Mouse (Mus musculus) CD4-positive, CD25-positive, alpha-beta regulatory T cell, adult 4 months (primary cell): ENCODE data around the gene Trappc10. TPM values are rescaled to one million over a fixed set of nuclear protein-coding genes. Genes with fewer than 3 reads are reported as not detected.

ENCODE experiments used
- ATAC-seq: one replicate; pipeline ENCODE4 v1.8.0; 2017
- polyA plus RNA-seq, 2 experiments: library from polyadenylated mRNA; unstranded; fragments of 100-300 nt; shearing (Covaris generic); gene quantifications; one replicate each; pipeline ENCODE4 v1.2.1; 2017

Trappc10 gene
- polyA plus RNA-seq, 2 experiments from 2014 or later = 4.9 to 9.0 TPM

DNA sequence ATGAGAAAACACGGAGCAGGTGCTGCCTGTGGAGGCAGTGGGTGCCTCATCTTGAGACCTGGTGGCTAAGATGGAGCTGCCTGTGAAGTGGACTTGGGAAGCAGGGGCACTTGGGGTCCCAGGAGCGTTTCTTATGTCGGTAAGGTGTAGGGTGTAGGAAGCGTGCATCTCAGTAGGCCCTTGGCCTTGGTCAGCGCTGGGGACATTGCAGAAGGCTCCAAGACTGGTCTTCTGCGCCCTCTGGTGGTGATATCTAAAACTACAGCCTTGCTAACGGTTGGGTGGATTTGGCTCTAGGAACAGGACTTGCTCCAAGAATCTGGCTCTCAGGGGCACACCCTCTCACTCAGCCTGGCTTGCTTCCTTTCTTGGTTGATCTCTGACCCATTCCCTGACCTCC lies 84.5 kb downstream of the Trappc10 start:
- ATAC-seq = peak; percentile 45

DNA sequence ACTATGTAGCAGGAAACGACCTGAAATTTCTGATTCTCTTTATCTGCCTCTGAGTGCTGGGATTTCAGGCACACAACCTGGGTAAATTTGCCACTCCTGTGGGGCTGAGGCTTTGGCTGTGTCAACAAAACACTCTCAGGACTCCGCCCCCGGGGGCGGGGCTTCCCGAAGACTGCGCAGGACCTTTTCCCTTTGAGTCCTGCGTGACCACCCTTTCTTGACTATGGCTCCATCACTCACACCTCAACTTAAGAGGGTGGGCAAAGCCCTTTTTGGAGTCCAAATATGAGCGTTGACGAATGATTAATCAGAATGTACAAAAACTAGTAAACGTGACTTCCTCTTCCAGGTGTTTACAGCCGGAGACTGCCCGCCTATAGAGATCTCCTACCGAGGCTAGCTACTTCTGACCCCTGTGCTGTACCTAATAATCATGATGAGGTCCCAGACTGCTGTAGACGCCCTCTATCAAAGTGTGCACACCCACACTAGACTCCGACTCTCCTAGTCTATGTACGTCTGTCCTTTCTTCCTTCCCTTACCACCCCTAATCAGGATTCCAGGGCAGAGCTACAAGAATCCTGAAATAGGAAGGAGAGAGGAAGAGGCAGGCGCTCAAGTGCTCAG lies 85.1 kb downstream of the Trappc10 start:
- peak; percentile 58 for ATAC-seq

DNA sequence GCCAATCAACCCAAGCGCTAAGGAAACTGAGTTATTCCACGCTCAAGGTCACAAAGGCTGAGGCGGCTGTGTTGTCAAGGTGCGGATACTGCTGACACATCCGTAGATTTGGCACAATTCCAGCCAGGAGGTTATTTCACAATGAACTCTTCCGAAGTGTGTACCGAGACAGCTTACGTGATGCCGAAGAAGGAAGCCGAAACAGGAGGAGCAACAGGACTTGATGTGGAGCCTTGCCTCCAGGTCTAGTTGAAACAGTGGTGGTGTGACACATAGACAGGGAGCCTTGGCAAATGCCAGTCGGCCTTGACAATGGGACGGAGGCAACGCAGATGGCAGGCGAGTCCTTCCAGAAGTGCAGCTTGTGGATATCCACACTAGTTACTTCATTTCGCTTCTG lies 86.4 kb downstream of the Trappc10 start:
- no peak for ATAC-seq

DNA sequence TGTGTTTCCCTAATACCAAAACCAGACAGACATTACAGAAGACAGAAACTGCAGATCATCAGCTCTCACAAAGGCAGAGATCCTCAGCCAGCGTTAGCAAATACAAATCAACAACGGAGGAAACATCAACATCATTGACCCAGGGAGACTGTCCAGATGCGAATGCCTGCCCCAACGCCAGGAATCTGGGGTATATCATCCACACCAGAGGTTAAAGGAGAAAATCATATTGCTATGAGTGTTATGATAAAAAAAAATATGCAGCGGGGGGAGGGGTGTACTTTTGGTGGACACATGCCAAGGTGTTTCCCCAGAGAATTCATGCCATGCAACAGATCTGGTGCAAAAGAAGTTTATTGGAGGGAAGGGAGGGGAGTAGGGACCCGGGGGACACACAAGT lies 87.5 kb downstream of the Trappc10 start:
- ATAC-seq = no peak

DNA sequence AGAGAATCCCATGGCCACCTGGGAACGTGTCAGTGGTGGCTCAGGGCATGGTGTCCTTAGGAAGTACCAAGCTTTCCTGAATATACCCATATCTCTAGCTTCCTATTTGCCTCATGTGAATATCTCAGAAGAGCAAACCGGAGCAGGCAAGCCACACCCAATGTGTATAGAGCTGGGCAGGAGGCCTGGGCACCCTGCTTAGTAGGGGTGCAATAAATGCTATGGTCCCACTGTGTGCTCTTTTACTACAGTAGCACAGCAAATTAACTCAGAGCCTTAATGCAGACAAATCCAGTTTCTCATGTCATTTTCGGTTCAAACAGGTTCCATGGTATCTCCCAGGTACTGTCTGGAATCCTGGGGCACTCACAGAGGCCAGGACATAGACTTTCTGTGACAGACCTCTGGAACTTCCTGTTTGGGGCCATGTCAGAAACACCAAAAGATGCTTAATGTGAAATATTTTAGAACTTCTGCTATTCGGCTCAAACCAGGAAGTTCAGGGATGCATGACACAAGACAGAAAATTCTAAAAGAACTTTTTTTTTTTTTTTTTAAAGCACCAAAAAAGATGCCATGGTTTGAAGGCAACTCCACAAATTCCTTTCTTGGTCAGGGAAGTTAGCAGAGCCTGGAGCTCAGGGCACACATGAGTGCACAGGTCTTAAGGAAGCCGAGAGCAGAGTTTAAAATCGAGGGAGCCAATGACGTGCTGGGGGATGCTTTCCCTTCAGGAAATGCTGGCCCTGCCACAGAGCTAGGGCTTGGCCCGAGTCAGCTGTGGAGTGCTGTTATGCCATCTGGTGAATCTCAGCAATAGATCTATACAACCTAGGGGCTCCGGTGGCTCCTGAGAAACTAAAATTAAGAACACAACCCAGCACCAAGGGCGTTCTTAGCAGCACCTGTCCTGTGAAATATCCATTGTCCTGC lies 95.3 kb downstream of the Trappc10 start:
- no peak for ATAC-seq

DNA sequence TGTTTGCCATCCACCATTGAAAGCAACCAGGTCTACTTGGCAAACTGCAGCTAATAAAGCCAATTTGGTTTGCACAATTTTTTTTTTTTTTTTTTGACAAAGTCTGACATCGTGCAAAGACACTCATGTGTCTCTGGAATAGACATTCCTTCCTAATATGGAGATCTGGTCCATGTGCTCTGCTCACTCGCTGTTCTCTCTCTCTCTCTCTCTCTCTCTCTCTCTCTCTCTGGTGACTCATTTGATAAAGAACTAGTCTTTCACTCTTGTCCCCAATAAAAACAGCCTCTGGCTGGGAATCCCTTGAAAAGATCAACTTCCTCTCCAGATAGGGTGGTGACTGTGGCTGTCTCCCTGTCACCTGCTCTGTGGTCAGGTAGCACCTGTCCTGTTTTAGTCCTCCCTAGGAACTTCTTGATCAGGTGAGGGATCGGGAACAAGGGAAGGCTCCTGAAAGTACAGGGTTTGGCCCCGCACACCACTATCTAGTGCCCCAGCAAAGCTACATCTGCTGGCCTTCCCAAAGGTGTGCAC lies 96.5 kb downstream of the Trappc10 start:
- no peak for ATAC-seq

DNA sequence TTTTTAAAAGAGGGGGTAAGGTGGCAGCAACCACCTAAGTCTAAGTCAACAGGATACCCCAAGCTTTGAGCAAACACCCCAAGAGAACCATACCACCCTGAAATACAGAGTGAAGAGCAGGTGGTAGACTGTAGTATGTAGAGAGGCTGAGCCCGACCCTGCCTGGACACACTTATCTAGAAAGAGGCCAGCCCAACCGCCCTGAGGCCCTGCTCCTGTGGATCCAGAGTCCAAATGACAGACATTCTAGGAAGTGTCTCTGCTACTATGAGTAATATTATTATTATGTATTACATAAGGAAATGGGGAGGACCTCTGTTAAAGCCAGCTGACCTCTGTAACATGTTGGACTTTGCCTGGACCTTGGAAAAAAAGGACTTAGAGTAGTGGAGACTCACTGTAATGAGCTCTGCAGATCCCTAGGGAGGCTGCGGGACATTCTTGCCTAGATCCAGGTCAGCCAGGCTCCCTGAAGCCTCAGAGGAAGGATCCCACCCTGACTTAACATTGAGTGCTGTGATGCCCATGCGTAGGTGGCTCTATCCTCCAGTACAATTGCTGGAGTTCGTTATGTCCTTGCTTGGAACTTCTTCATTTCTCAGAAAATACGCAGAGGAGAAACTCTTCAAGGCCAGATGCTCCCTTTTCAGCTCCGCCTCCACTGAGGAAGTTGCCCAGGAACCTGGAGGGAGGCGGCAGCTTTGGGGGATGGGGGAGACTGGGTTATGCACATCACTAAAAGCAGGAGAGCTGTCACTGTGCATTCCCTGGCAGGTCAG lies 100.5 kb downstream of the Trappc10 start:
- ATAC-seq = no peak

DNA sequence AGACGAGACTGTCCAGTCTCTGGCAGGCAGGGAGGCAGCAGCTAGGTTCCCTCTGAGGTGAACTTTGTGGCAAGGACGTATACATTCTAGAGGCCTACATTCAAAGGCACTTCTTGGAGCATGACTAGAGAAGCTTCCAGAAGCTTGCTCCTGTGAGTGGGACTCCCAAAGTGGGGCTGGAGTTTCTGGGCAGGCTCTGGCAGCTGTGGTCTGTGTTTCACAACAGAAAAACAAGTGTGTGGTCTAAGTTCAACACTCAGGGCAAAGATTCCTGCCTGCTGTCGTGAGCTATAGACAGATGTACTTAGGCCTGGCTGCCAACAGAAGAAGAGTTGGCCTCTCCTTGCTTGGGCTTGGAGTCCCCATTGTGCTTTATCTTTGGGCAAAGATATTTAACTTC lies 103.6 kb downstream of the Trappc10 start:
- ATAC-seq = no peak

DNA sequence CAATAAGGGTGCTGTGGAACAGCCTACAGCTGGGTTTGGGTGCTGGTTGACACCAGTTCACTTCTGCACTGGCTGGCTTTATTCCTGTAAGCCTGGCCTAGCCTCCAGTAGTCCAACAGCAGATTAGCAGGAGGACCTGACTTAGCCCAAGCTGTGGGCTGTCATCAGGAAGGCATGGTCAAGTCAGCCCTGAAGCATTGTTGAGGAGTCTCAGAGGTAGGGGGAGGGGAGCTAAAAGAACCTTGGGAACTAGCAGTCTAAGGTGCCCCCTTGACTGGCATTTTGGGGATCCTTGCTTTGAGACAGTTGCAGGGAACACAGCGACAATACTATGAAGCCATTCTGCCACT lies 104.2 kb downstream of the Trappc10 start:
- ATAC-seq = no peak

DNA sequence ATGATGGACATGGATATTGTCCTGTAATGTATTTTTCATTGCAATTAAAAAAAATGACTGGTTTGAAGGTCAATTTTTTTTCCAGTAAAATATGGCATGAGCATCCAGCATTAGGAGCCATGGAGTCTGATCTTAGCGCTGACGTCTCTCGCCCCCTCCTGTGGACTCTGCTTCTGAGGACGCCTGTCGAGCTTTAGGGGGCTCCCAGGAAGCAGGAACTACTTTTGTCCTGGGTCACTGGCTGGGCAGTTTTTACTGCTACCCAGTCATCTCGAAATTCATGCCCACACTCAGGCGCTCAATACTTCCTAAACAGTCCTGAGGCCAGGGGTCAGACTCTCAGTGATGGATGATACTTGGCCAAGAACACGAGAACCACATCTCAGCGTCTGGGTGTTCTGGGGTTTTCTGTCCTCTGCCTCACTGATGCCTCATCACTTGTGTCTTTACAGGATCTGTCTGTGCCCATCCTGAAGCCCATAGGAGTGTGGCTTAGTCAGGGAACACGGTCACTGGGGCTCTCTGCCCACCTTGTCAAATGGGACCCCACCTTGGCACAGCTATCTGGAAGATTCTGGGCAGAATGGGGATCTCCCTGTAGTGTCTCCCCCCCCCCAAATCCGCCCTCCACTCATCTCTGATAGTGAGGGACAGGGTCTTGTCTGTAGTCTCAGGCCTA lies 104.7 kb downstream of the Trappc10 start:
- ATAC-seq = no peak

DNA sequence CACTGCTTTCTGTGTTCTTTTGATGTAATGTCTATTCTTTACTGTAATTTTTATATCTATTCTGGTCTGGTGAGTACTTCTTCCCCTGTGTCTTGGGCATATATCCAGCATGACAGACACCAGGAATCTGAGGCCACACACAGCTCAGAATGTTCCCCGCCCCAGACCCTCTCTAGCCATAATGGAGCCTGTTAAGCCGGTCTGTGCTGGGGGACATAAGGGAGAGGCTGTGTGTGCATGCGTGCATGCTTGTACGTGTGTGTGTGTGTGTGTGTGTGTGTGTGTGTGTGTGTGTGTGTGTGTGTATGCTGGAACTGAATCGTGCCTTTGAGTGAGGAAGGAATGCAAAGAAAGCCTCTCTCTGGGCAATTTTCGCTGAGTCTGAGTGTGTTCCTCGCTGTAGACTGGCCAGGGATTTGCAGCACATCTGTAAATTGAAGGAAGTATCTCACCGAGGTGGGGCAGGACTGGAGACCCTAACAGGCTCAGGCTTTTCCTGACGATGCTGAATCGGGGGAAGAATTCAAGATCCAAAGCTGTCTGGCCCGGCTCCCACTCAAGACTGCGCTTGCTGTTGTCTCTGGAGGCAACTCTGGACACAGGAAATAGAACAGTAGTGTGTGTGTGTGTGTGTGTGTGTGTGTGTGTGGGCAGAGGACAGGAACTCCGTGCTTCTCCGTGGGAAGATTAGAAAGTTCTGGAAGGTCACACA lies 105.5 kb downstream of the Trappc10 start:
- ATAC-seq = no peak

DNA sequence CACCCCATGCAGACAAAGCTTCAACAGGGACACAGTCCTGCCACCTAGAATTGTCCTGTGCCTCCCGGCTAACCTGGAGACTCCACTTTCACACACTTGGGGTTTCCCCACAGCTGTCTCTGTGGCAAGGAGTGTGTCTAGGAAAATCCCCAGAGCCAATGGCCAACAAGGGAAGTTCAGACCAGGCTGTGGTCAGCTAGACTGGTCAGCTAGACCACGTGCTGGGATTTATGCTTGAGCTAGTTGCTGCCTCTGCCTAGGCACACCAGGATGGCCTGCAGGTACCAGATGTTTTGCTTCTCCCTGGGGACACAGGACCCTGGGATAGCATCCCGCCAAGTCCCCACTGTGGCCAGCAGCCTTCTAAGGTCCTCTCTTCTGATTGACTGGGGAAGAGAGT lies 107.2 kb downstream of the Trappc10 start:
- ATAC-seq = no peak

Other genes with a start within 250 kb of the Trappc10 start
- 100 to 1,000 TPM in 1 of 2 experiments, 10 to 100 TPM in 1; 60.6 to 118 TPM for gene Pfkl, start 234.6 kb downstream of the Trappc10 start, polyA plus RNA-seq
- not detected for gene Dnmt3l, start 202.7 kb downstream of the Trappc10 start, polyA plus RNA-seq
- gene Aire, start 201.0 kb downstream of the Trappc10 start, polyA plus RNA-seq = under 1 TPM in 1 of 2 experiments, not detected in 1; 0.33 TPM
- gene Icosl, start 175.3 kb downstream of the Trappc10 start, polyA plus RNA-seq = 10 to 100 TPM in 1 of 2 experiments, 1 to 10 TPM in 1; 8.8 to 19.3 TPM
- gene D10Jhu81e, start 74.9 kb downstream of the Trappc10 start, polyA plus RNA-seq = 10 to 100 TPM in 1 of 2 experiments, 1 to 10 TPM in 1; 7.5 to 42.9 TPM
- 10 to 100 TPM; 13.4 to 29.5 TPM for gene Pwp2, start 59.5 kb downstream of the Trappc10 start, polyA plus RNA-seq
- 100 to 1,000 TPM in 1 of 2 experiments, 10 to 100 TPM in 1; 94.4 to 115 TPM for gene Agpat3, start 107.8 kb upstream of the Trappc10 start, polyA plus RNA-seq
- 100 to 1,000 TPM; 107 to 148 TPM for gene Rrp1, start 168.4 kb upstream of the Trappc10 start, polyA plus RNA-seq
- 100 to 1,000 TPM; 146 to 147 TPM for gene Cstb, start 181.0 kb upstream of the Trappc10 start, polyA plus RNA-seq
- 10 to 100 TPM in 1 of 2 experiments, 1 to 10 TPM in 1; 8.9 to 16.5 TPM for gene Pdxk, start 220.3 kb upstream of the Trappc10 start, polyA plus RNA-seq